Mouse (Mus musculus) C2C12 (cell line): Measurements from ENCODE around the gene Zfp503. TPM values are rescaled to one million over a fixed set of nuclear protein-coding genes. Genes with fewer than 3 reads are reported as not detected.

ENCODE experiments used
- H3K27me3 ChIP-seq: one replicate; pipeline ENCODE4 v1.6.1; 2011; ENCODE audit not compliant: control insufficient read depth, insufficient read depth, insufficient read length
- H3K36me3 ChIP-seq: one replicate; pipeline ENCODE4 v1.6.1; 2011; ENCODE audit not compliant: control insufficient read depth, insufficient read depth
- H3K4me3 ChIP-seq: one replicate; pipeline ENCODE4 v1.5.1; 2011; ENCODE audit warnings: mild to moderate bottlenecking, control low read depth; ENCODE audit not compliant: poor library complexity, insufficient read depth, severe bottlenecking
- H3K79me2 ChIP-seq: one replicate; pipeline ENCODE4 v1.6.1; 2011; ENCODE audit not compliant: control insufficient read depth, insufficient read depth
- H3K79me3 ChIP-seq: one replicate; pipeline ENCODE4 v1.6.1; 2011; ENCODE audit warnings: low read depth, control low read depth
- H3ac ChIP-seq: one replicate; pipeline ENCODE3; 2011; ENCODE audit warnings: low read depth; ENCODE audit not compliant: control insufficient read depth, insufficient read length
- CEBPB ChIP-seq: IDR thresholded peaks from one replicate; pipeline ENCODE4 v1.6.1; 2011; ENCODE audit warnings: low read depth, mild to moderate bottlenecking, control low read depth, moderate library complexity
- CTCF ChIP-seq: IDR thresholded peaks from one replicate; pipeline ENCODE4 v1.5.1; 2011; ENCODE audit not compliant: control insufficient read depth, insufficient read depth, insufficient read length
- FOSL1 ChIP-seq: IDR thresholded peaks from one replicate; pipeline ENCODE4 v1.8.0; 2011; ENCODE audit warnings: mild to moderate bottlenecking, low read length; ENCODE audit not compliant: poor library complexity, insufficient read depth, severe bottlenecking
- MAX ChIP-seq: IDR thresholded peaks from one replicate; pipeline ENCODE4 v1.6.1; 2011; ENCODE audit warnings: mild to moderate bottlenecking, control low read depth
- MYOD1 ChIP-seq: IDR thresholded peaks from one replicate; pipeline ENCODE4 v1.6.1; 2011; ENCODE audit warnings: low read depth; ENCODE audit not compliant: control insufficient read depth, insufficient read length
- MYOG ChIP-seq: IDR thresholded peaks from one replicate; pipeline ENCODE4 v1.6.1; 2011; ENCODE audit not compliant: control insufficient read depth, insufficient read length; ENCODE audit errors: extremely low read depth
- USF1 ChIP-seq: IDR thresholded peaks from one replicate; pipeline ENCODE4 v1.6.1; 2011; ENCODE audit warnings: low read depth, mild to moderate bottlenecking, control low read depth, moderate library complexity
- polyA plus RNA-seq: library from polyadenylated mRNA; unstranded; fragments of >200 nt; fragmentation: generic; extraction: Trizol; gene quantifications from one replicate; pipeline ENCODE4 v1.2.1, GENCODE M21; 2012; ENCODE audit warnings: missing spikeins

Gene Zfp503
- polyA plus RNA-seq, 1 experiment: 5.3 TPM

- no peak overlapping the region for H3K4me3 ChIP-seq
- no peaks in the 10 kb centered on the region for H3K36me3 ChIP-seq
- no peak for TF ChIP-seq CTCF
- TF ChIP-seq USF1: no peak
- no peak for TF ChIP-seq MYOD1
- no peak for TF ChIP-seq MYOG
- no peak for TF ChIP-seq CEBPB
- no peak for TF ChIP-seq FOSL1
- TF ChIP-seq MAX: no peak
- H3K27me3 ChIP-seq: peaks cover 26% of the 10 kb centered on the region
- no peaks in the 10 kb centered on the region for H3K79me3 ChIP-seq
- H3ac ChIP-seq: no peak overlapping the region
- H3K79me2 ChIP-seq: no peaks in the 10 kb centered on the region
Measured at GRCm38 (mm10) chr14:22023533-22023932, 34.1 kb upstream of the Zfp503 start.

- no peak overlapping the region for H3ac ChIP-seq
- H3K36me3 ChIP-seq: no peaks in the 10 kb centered on the region
- no peak overlapping the region for H3K4me3 ChIP-seq
- H3K79me2 ChIP-seq: no peaks in the 10 kb centered on the region
- no peaks in the 10 kb centered on the region for H3K79me3 ChIP-seq
- peaks cover 26% of the 10 kb centered on the region for H3K27me3 ChIP-seq
- no peak for TF ChIP-seq MYOG
- TF ChIP-seq MAX: no peak
- TF ChIP-seq USF1: no peak
- TF ChIP-seq CTCF: no peak
- TF ChIP-seq CEBPB: no peak
- TF ChIP-seq MYOD1: no peak
- TF ChIP-seq FOSL1: no peak
Measured at GRCm38 (mm10) chr14:22020885-22021284, 31.5 kb upstream of the Zfp503 start.

GRCm38 (mm10) chr14:22019949-22020845 is 30.8 kb upstream of the Zfp503 start:
- Histone ChIP-seq H3K79me2 (no peaks in the 10 kb centered on the region), H3K27me3 (peaks cover 26% of the 10 kb centered on the region), H3K36me3 (no peaks in the 10 kb centered on the region), H3K79me3 (no peaks in the 10 kb centered on the region), H3K4me3 (no peak overlapping the region), H3ac (no peak overlapping the region)
- TF ChIP-seq USF1 (no peak), CTCF (no peak), FOSL1 (no peak), MYOD1 (no peak), MAX (no peak), MYOG (no peak), CEBPB (no peak)

GRCm38 (mm10) chr14:22019252-22019948 is 30.0 kb upstream of the Zfp503 start, which contains the start of gene Lrmda:
Gene Lrmda, plus strand, starts transcription at chr14:22019712.
- H3K79me2 ChIP-seq: no peaks in the 10 kb centered on the region
- peaks cover 26% of the 10 kb centered on the region for H3K27me3 ChIP-seq
- no peak within 1 kb of the TSS for H3K4me3 ChIP-seq
- no peaks in the 10 kb centered on the region for H3K36me3 ChIP-seq
- no peaks in the 10 kb centered on the region for H3K79me3 ChIP-seq
- TF ChIP-seq FOSL1: no peak
- TF ChIP-seq MAX: no peak
- no peak for TF ChIP-seq USF1
- no peak for TF ChIP-seq MYOG
- TF ChIP-seq CEBPB: no peak
- TF ChIP-seq MYOD1: no peak
- no peak for TF ChIP-seq CTCF
- no peak within 1 kb of the TSS for H3ac ChIP-seq

GRCm38 (mm10) chr14:22017011-22017410 is 27.6 kb upstream of the Zfp503 start:
- Histone ChIP-seq H3K79me2 (no peaks in the 10 kb centered on the region), H3K36me3 (no peaks in the 10 kb centered on the region), H3ac (no peak overlapping the region), H3K4me3 (no peak overlapping the region), H3K27me3 (peaks cover 22% of the 10 kb centered on the region), H3K79me3 (no peaks in the 10 kb centered on the region)
- TF ChIP-seq USF1: no peak
- no peak for TF ChIP-seq CTCF
- no peak for TF ChIP-seq MYOD1
- no peak for TF ChIP-seq MYOG
- TF ChIP-seq FOSL1: no peak
- TF ChIP-seq MAX: no peak
- TF ChIP-seq CEBPB: no peak

- no peaks in the 10 kb centered on the region for H3K79me2 ChIP-seq
- peaks cover 22% of the 10 kb centered on the region for H3K27me3 ChIP-seq
- no peak overlapping the region for H3K4me3 ChIP-seq
- TF ChIP-seq MYOD1 (no peak), CTCF (no peak), MYOG (no peak), FOSL1 (no peak), MAX (no peak), CEBPB (no peak)
- no peak overlapping the region for H3ac ChIP-seq
- no peaks in the 10 kb centered on the region for H3K36me3 ChIP-seq
- H3K79me3 ChIP-seq: no peaks in the 10 kb centered on the region
Measured at GRCm38 (mm10) chr14:22014781-22015180, 25.4 kb upstream of the Zfp503 start.
